Mouse (Mus musculus) limb, embryonic 13.5 days (tissue): ENCODE results near the gene Gm21188. TPM values are rescaled to one million over a fixed set of nuclear protein-coding genes. Genes with fewer than 3 reads are reported as not detected.
"Not testable (repeated sequence)": the region's sequence is repeated elsewhere in the genome, so short reads cannot be mapped to it uniquely, and the experiment has no call there.

Experiments
- ATAC-seq: fragments of 200-750 bp; cut with Nextera tagmentation; 2 replicates; pipeline ENCODE4 v1.8.0; 2017; ENCODE audit warnings: low read depth, moderate number of reproducible peaks, moderate TSS enrichment; ENCODE audit not compliant: low FRiP score
- H3K27ac ChIP-seq: fragments of 300-500 bp; sonication (generic); 2 replicates; pipeline ENCODE4 v1.5.1; 2015; ENCODE audit warnings: inconsistent platforms, mild to moderate bottlenecking, moderate library complexity
- H3K27me3 ChIP-seq: fragments of 300-500 bp; sonication (generic); 2 replicates; pipeline ENCODE4 v1.6.1; 2015; ENCODE audit warnings: mild to moderate bottlenecking, inconsistent platforms
- H3K36me3 ChIP-seq: fragments of 300-500 bp; sonication (generic); 2 replicates; pipeline ENCODE4 v1.6.1; 2015; ENCODE audit warnings: inconsistent platforms, mild to moderate bottlenecking, moderate library complexity
- H3K4me1 ChIP-seq: fragments of 300-500 bp; sonication (generic); 2 replicates; pipeline ENCODE4 v1.6.1; 2015; ENCODE audit warnings: inconsistent platforms
- H3K4me2 ChIP-seq: fragments of 300-500 bp; sonication (generic); replicated peaks from 2 replicates; pipeline ENCODE4 v1.6.1; 2015; ENCODE audit warnings: inconsistent platforms, mild to moderate bottlenecking, moderate library complexity
- H3K4me3 ChIP-seq: fragments of 300-500 bp; sonication (generic); 2 replicates; pipeline ENCODE4 v1.5.1; 2015; ENCODE audit warnings: moderate library complexity, mild to moderate bottlenecking, inconsistent platforms
- H3K9ac ChIP-seq: fragments of 300-500 bp; sonication (generic); 2 replicates; pipeline ENCODE4 v1.6.1; 2015; ENCODE audit warnings: mild to moderate bottlenecking, inconsistent platforms
- H3K9me3 ChIP-seq: fragments of 300-500 bp; sonication (generic); 2 replicates; pipeline ENCODE4 v1.6.1; 2016; ENCODE audit warnings: inconsistent platforms
- WGBS: fragments of 180-500 bp; shearing (Covaris S2); methylation state at CpG from one replicate; pipeline ENCODE4 v1.1.7; 2015; 5-methylcytosine and 5-hydroxymethylcytosine counted together
- polyA plus RNA-seq: library from polyadenylated mRNA; unstranded; fragments of >200 nt; fragmentation: Nextera tagmentation; extraction: Ambion mirVana; gene quantifications from 2 replicates; pipeline ENCODE4 v1.2.1, GENCODE M21; 2015

Gene Gm21188
- polyA plus RNA-seq: not detected in 2 replicates

GRCm38 (mm10) chr13:120052085-120052484 lies at the start of gene Gm21188:
TSS of gene Gm21188 (minus strand) at chr13:120052194.
- ATAC-seq, H3K9me3 ChIP-seq, H3K27me3 ChIP-seq, H3K9ac ChIP-seq, H3K4me2 ChIP-seq, H3K4me1 ChIP-seq, H3K4me3 ChIP-seq, H3K27ac ChIP-seq, H3K36me3 ChIP-seq: not testable (repeated sequence)

GRCm38 (mm10) chr13:120099327-120099726 lies 47.3 kb upstream of the Gm21188 start:
- not testable (repeated sequence) for H3K4me1 ChIP-seq, H3K4me3 ChIP-seq, H3K36me3 ChIP-seq, H3K27ac ChIP-seq, H3K27me3 ChIP-seq, H3K4me2 ChIP-seq, H3K9me3 ChIP-seq, ATAC-seq, H3K9ac ChIP-seq
- no CpG with 5 or more reads among the region's 5 CpGs for WGBS

- H3K9ac ChIP-seq, H3K27ac ChIP-seq, H3K4me1 ChIP-seq, H3K36me3 ChIP-seq, H3K9me3 ChIP-seq, H3K27me3 ChIP-seq: not testable (repeated sequence)
- Histone ChIP-seq H3K4me2 (0 out of 2 replicates have a peak overlapping the region, but pooled peaks have one; percentile 27), H3K4me3 (peak overlapping the region; percentile 21; the same call in 1 of the 2 replicates)
- peak; percentile 42 for ATAC-seq
- 2% methylated on average over 7 of the region's 13 CpGs for WGBS
Measured at GRCm38 (mm10) chr13:120096938-120097256, 44.9 kb upstream of the Gm21188 start.

GRCm38 (mm10) chr13:120096241-120096937 lies 44.4 kb upstream of the Gm21188 start:
- under 1% methylated on average over 26 of the region's 38 CpGs for WGBS
- not testable (repeated sequence) for H3K36me3 ChIP-seq, H3K9ac ChIP-seq, H3K4me1 ChIP-seq, H3K27me3 ChIP-seq, H3K9me3 ChIP-seq, H3K27ac ChIP-seq
- H3K4me3 ChIP-seq: peak overlapping the region; percentile 28
- H3K4me2 ChIP-seq: peak overlapping the region; percentile 49
- peak; percentile 85 for ATAC-seq

- H3K27ac ChIP-seq, H3K36me3 ChIP-seq, H3K4me1 ChIP-seq, H3K4me2 ChIP-seq, H3K4me3 ChIP-seq, ATAC-seq, H3K9ac ChIP-seq, H3K27me3 ChIP-seq, H3K9me3 ChIP-seq: not testable (repeated sequence)
- WGBS: no CpG with 5 or more reads among the region's 13 CpGs
Measured at GRCm38 (mm10) chr13:120092950-120093349, 41.0 kb upstream of the Gm21188 start.

- not testable (repeated sequence) for H3K27me3 ChIP-seq, H3K9ac ChIP-seq, H3K4me2 ChIP-seq, H3K27ac ChIP-seq, H3K36me3 ChIP-seq, H3K9me3 ChIP-seq, H3K4me1 ChIP-seq, ATAC-seq, H3K4me3 ChIP-seq
- no CpG with 5 or more reads among the region's 1 CpGs for WGBS
Measured at GRCm38 (mm10) chr13:120079644-120080043, 27.6 kb upstream of the Gm21188 start.

- not testable (repeated sequence) for H3K9ac ChIP-seq, H3K4me1 ChIP-seq, H3K27me3 ChIP-seq, ATAC-seq, H3K27ac ChIP-seq, H3K4me2 ChIP-seq, H3K9me3 ChIP-seq, H3K4me3 ChIP-seq, H3K36me3 ChIP-seq
- no CpG with 5 or more reads among the region's 13 CpGs for WGBS
Measured at GRCm38 (mm10) chr13:120070878-120071277, 18.9 kb upstream of the Gm21188 start.

- no CpG with 5 or more reads among the region's 12 CpGs for WGBS
- not testable (repeated sequence) for H3K9ac ChIP-seq, H3K36me3 ChIP-seq, H3K27me3 ChIP-seq, H3K9me3 ChIP-seq, H3K4me1 ChIP-seq, ATAC-seq, H3K4me2 ChIP-seq, H3K4me3 ChIP-seq, H3K27ac ChIP-seq
Measured at GRCm38 (mm10) chr13:120070012-120070598, 18.1 kb upstream of the Gm21188 start.

- not testable (repeated sequence) for H3K36me3 ChIP-seq, H3K4me3 ChIP-seq, H3K27me3 ChIP-seq, H3K27ac ChIP-seq, H3K9me3 ChIP-seq, H3K9ac ChIP-seq, H3K4me1 ChIP-seq, H3K4me2 ChIP-seq
- peak; percentile 81 for ATAC-seq
- WGBS: no CpG with 5 or more reads among the region's 22 CpGs
Measured at GRCm38 (mm10) chr13:120063439-120064089, 11.6 kb upstream of the Gm21188 start.

GRCm38 (mm10) chr13:120062903-120063302 lies 10.9 kb upstream of the Gm21188 start:
- no CpG with 5 or more reads among the region's 4 CpGs for WGBS
- not testable (repeated sequence) for ATAC-seq, H3K27me3 ChIP-seq, H3K9ac ChIP-seq, H3K9me3 ChIP-seq, H3K4me2 ChIP-seq, H3K4me3 ChIP-seq, H3K36me3 ChIP-seq, H3K4me1 ChIP-seq, H3K27ac ChIP-seq

- H3K27ac ChIP-seq, H3K4me1 ChIP-seq, H3K9ac ChIP-seq, ATAC-seq, H3K27me3 ChIP-seq, H3K4me2 ChIP-seq, H3K36me3 ChIP-seq, H3K9me3 ChIP-seq, H3K4me3 ChIP-seq: not testable (repeated sequence)
- WGBS: no CpG with 5 or more reads among the region's 5 CpGs
Measured at GRCm38 (mm10) chr13:120048608-120049007, 3.4 kb downstream of the Gm21188 start.

- no CpG with 5 or more reads among the region's 2 CpGs for WGBS
- not testable (repeated sequence) for H3K27ac ChIP-seq, H3K4me3 ChIP-seq, H3K36me3 ChIP-seq, H3K9ac ChIP-seq, ATAC-seq, H3K4me1 ChIP-seq, H3K9me3 ChIP-seq, H3K27me3 ChIP-seq, H3K4me2 ChIP-seq
Measured at GRCm38 (mm10) chr13:120048186-120048585, 3.8 kb downstream of the Gm21188 start.
